8 mouse cellular contexts compared by ENCODE assay signal in genomic region chr10:74967651-74968267, GRCm38 (mm10). TPM values are rescaled to one million over a fixed set of nuclear protein-coding genes. Genes with fewer than 3 reads are reported as not detected.
DNase-seq lines count a peak whose midpoint lies in the region; ATAC-seq and TF ChIP-seq lines count a peak whose summit lies in the region.

No protein-coding gene starts in this region.

- peak in 1 of 2 experiments; percentile 33 for DNase-seq in left cerebral cortex, adult 2 months (ENCODE audit: extremely low spot score in 1 of 2, low spot score in 2 of 2)
- no peak for DNase-seq in left cerebral cortex, postnatal 14 days (ENCODE audit: low spot score in 2 of 2)
- peak; percentile 59 to 63 for DNase-seq in cerebellum, adult 18-20 months
- peak; percentile 56 for DNase-seq in forebrain, embryonic 11.5 days (ENCODE audit: low spot score)
- DNase-seq in kidney, postnatal 4 days = peak; percentile 8 to 22
- no peak for DNase-seq in neural tube, embryonic 11.5 days (ENCODE audit: low spot score)
- no peak for DNase-seq in B cell, adult 2 months
- DNase-seq in thymus, postnatal 14 days = no peak

- H3K9me3 ChIP-seq in forebrain, embryonic 11.5 days (ENCODE audit: control insufficient read depth, low read length) = no peaks in the 10 kb centered on the region
- no peaks in the 10 kb centered on the region for H3K9me3 ChIP-seq in neural tube, embryonic 11.5 days (ENCODE audit: control insufficient read depth, low read length)

- H3K27ac ChIP-seq in left cerebral cortex, adult 2 months = peak overlapping the region; percentile 78
- H3K27ac ChIP-seq in forebrain, embryonic 11.5 days (ENCODE audit: low read depth, low read length) = no peak overlapping the region
- H3K27ac ChIP-seq in neural tube, embryonic 11.5 days (ENCODE audit: low read depth, low read length) = no peak overlapping the region

- no peak; the same call in 1 of the 2 replicates for ATAC-seq in forebrain, embryonic 11.5 days (replicated peaks; ENCODE audit: low FRiP score)
- peak; percentile 2; the same call in 1 of the 2 replicates for ATAC-seq in neural tube, embryonic 11.5 days (ENCODE audit: insufficient read depth, low FRiP score, low TSS enrichment)

- peak overlapping the region; percentile 73 for H3K4me3 ChIP-seq in left cerebral cortex, adult 2 months
- H3K4me3 ChIP-seq in forebrain, embryonic 11.5 days (ENCODE audit: low read depth, low read length) = peak overlapping the region; percentile 67
- H3K4me3 ChIP-seq in neural tube, embryonic 11.5 days (ENCODE audit: low read depth, low read length) = peak overlapping the region; percentile 58

- H3K4me1 ChIP-seq in forebrain, embryonic 11.5 days (replicated peaks; ENCODE audit: control insufficient read depth, insufficient read depth, low read length) = peaks cover 3% of the 10 kb centered on the region; the same call in 1 of the 2 replicates
- H3K4me1 ChIP-seq in neural tube, embryonic 11.5 days (ENCODE audit: control insufficient read depth, insufficient read depth, low read length) = peaks cover 3% of the 10 kb centered on the region; the same call in 1 of the 2 replicates

- peak overlapping the region; percentile 65 for H3K9ac ChIP-seq in forebrain, embryonic 11.5 days (ENCODE audit: low read length)
- peak overlapping the region; percentile 49 for H3K9ac ChIP-seq in neural tube, embryonic 11.5 days (ENCODE audit: low read length)

- peak overlapping the region; percentile 98 for H3K4me2 ChIP-seq in forebrain, embryonic 11.5 days (ENCODE audit: low read depth, low read length, severe bottlenecking)
- H3K4me2 ChIP-seq in neural tube, embryonic 11.5 days (ENCODE audit: low read depth) = peak overlapping the region; percentile 82

- intact Hi-C loops in left cerebral cortex, adult 2 months (cut with DNase I) = loop anchor here (2.0 to 5.0 kb wide), 2 partner anchors 15 to 40 kb away; no protein-coding TSS in a partner anchor
- intact Hi-C loops in left cerebral cortex, postnatal 14 days (cut with DNase I) = loop anchor here (5.0 kb wide), 1 partner anchor 55 kb away; no protein-coding TSS in a partner anchor

- H3K36me3 ChIP-seq in forebrain, embryonic 11.5 days (ENCODE audit: control insufficient read depth, insufficient read depth, low read length) = no peaks in the 10 kb centered on the region
- H3K36me3 ChIP-seq in neural tube, embryonic 11.5 days (ENCODE audit: control insufficient read depth, insufficient read depth, low read length) = no peaks in the 10 kb centered on the region

- no peak for TF ChIP-seq CTCF in left cerebral cortex, adult 2 months (IDR thresholded peaks at IDR 0.05)

- 2% methylated on average over 25 of the region's 25 CpGs for WGBS in forebrain, embryonic 11.5 days
- 2% methylated on average over 25 of the region's 25 CpGs for WGBS in neural tube, embryonic 11.5 days

- H3K27me3 ChIP-seq in forebrain, embryonic 11.5 days (ENCODE audit: control insufficient read depth, insufficient read depth, low read length) = peaks cover 3% of the 10 kb centered on the region
- peaks cover 6% of the 10 kb centered on the region for H3K27me3 ChIP-seq in neural tube, embryonic 11.5 days (ENCODE audit: control insufficient read depth, insufficient read depth, low read length)

RNA-seq across cellular contexts. Expression of gene Gnaz, which starts 0.8 kb away (rescaled TPM):
- 100 to 1,000 TPM; 114 to 124 TPM for total RNA-seq in left cerebral cortex, adult 2 months (2021)
- 100 to 1,000 TPM; 159 to 164 TPM for total RNA-seq in left cerebral cortex, postnatal 14 days (2021)
- polyA plus RNA-seq in forebrain, embryonic 11.5 days (2014; fragmentation: Nextera tagmentation; extraction: Ambion mirVana) = 10.2 and 10.8 TPM in 2 replicates
- polyA plus RNA-seq in neural tube, embryonic 11.5 days (2014; fragmentation: Nextera tagmentation; extraction: Ambion mirVana) = 14.7 and 16.0 TPM in 2 replicates

Comparison
In these comparisons a context has a peak if more than half of its experiments do, and no peak if none do; other contexts are left out.
1. DNase-seq: peak in cerebellum, adult 18-20 months (2 of 2), forebrain, embryonic 11.5 days (single experiment) and kidney, postnatal 4 days (2 of 2); none in left cerebral cortex, postnatal 14 days (0 of 2), neural tube, embryonic 11.5 days (single experiment), B cell, adult 2 months (0 of 2) and thymus, postnatal 14 days (single experiment).
2. Peak in every context shown above with its lines, with median percentiles within 50 percentile points of each other: H3K4me3 ChIP-seq.